Mouse (Mus musculus): ENCODE results near the gene Mllt3. TPM values are rescaled to one million over a fixed set of nuclear protein-coding genes. Genes with fewer than 3 reads are reported as not detected.

Mllt3 gene
- polyA plus RNA-seq, 1 experiment from 2014 or later, result 59.0 TPM

- Histone ChIP-seq H3K4me2 (ENCODE audit: low read length) (no peak overlapping the region), H3K36me3 (ENCODE audit: control insufficient read depth, insufficient read depth, low read length) (no peaks in the 10 kb centered on the region), H3K9ac (ENCODE audit: low read depth, low read length) (no peak overlapping the region), H3K27me3 (replicated peaks; ENCODE audit: control insufficient read depth, insufficient read depth, low read length) (no peaks in the 10 kb centered on the region), H3K4me3 (ENCODE audit: low read length) (no peak overlapping the region), H3K27ac (ENCODE audit: low read depth, low read length) (no peak overlapping the region), H3K9me3 (ENCODE audit: control insufficient read depth, low read length) (no peaks in the 10 kb centered on the region), H3K4me1 (ENCODE audit: control insufficient read depth, insufficient read depth, low read depth, low read length) (no peaks in the 10 kb centered on the region; the same call in 1 of the 2 replicates)
- WGBS, result 90% methylated on average over 13 of the region's 13 CpGs
- no peak; the same call in 1 of the 2 replicates for ATAC-seq
Measured at GRCm38 (mm10) chr4:87963055-87963772, 70.0 kb downstream of the Mllt3 start.

GRCm38 (mm10) chr4:87961872-87962271, 71.3 kb downstream of the Mllt3 start:
- WGBS, result 68% methylated on average over 6 of the region's 6 CpGs
- no peak for ATAC-seq
- H3K27me3 ChIP-seq (replicated peaks; ENCODE audit: control insufficient read depth, insufficient read depth, low read length), result no peaks in the 10 kb centered on the region

GRCm38 (mm10) chr4:87957852-87958251, 75.3 kb downstream of the Mllt3 start:
- H3K4me1 ChIP-seq (ENCODE audit: control insufficient read depth, insufficient read depth, low read depth, low read length), result peaks cover 9% of the 10 kb centered on the region
- H3K27me3 ChIP-seq (replicated peaks; ENCODE audit: control insufficient read depth, insufficient read depth, low read length), result no peaks in the 10 kb centered on the region
- no peak overlapping the region for H3K9ac ChIP-seq (ENCODE audit: low read depth, low read length)
- 74% methylated on average over 3 of the region's 3 CpGs for WGBS
- no peaks in the 10 kb centered on the region for H3K9me3 ChIP-seq (ENCODE audit: control insufficient read depth, low read length)
- ATAC-seq, result no peak
- H3K4me2 ChIP-seq (ENCODE audit: low read length), result no peak overlapping the region
- H3K27ac ChIP-seq (ENCODE audit: low read depth, low read length), result no peak overlapping the region
- no peaks in the 10 kb centered on the region for H3K36me3 ChIP-seq (ENCODE audit: control insufficient read depth, insufficient read depth, low read length)
- no peak overlapping the region for H3K4me3 ChIP-seq (ENCODE audit: low read length)

More at GRCm38 (mm10) chr4:87961872-87962271, 71.3 kb downstream of the Mllt3 start:
- Histone ChIP-seq H3K27ac (ENCODE audit: low read depth, low read length) (no peak overlapping the region), H3K9me3 (ENCODE audit: control insufficient read depth, low read length) (no peaks in the 10 kb centered on the region), H3K36me3 (ENCODE audit: control insufficient read depth, insufficient read depth, low read length) (no peaks in the 10 kb centered on the region), H3K9ac (ENCODE audit: low read depth, low read length) (no peak overlapping the region), H3K4me1 (ENCODE audit: control insufficient read depth, insufficient read depth, low read depth, low read length) (no peaks in the 10 kb centered on the region), H3K4me3 (ENCODE audit: low read length) (no peak overlapping the region), H3K4me2 (ENCODE audit: low read length) (no peak overlapping the region)

GRCm38 (mm10) chr4:87957198-87957597, 76.0 kb downstream of the Mllt3 start:
- ATAC-seq, result no peak
- Histone ChIP-seq H3K9me3 (ENCODE audit: control insufficient read depth, low read length) (no peaks in the 10 kb centered on the region), H3K27me3 (replicated peaks; ENCODE audit: control insufficient read depth, insufficient read depth, low read length) (no peaks in the 10 kb centered on the region), H3K4me3 (ENCODE audit: low read length) (no peak overlapping the region), H3K9ac (ENCODE audit: low read depth, low read length) (no peak overlapping the region), H3K36me3 (ENCODE audit: control insufficient read depth, insufficient read depth, low read length) (no peaks in the 10 kb centered on the region), H3K4me2 (ENCODE audit: low read length) (no peak overlapping the region), H3K4me1 (ENCODE audit: control insufficient read depth, insufficient read depth, low read depth, low read length) (peaks cover 9% of the 10 kb centered on the region), H3K27ac (ENCODE audit: low read depth, low read length) (no peak overlapping the region)
- WGBS, result 96% methylated on average over 3 of the region's 3 CpGs

GRCm38 (mm10) chr4:87955132-87955531, 78.0 kb downstream of the Mllt3 start:
- H3K4me3 ChIP-seq (ENCODE audit: low read length), result no peak overlapping the region
- peaks cover 9% of the 10 kb centered on the region for H3K4me1 ChIP-seq (ENCODE audit: control insufficient read depth, insufficient read depth, low read depth, low read length)
- no peak overlapping the region for H3K4me2 ChIP-seq (ENCODE audit: low read length)
- H3K9me3 ChIP-seq (ENCODE audit: control insufficient read depth, low read length), result no peaks in the 10 kb centered on the region
- no peak for ATAC-seq
- 86% methylated on average over 2 of the region's 2 CpGs for WGBS
- H3K36me3 ChIP-seq (ENCODE audit: control insufficient read depth, insufficient read depth, low read length), result no peaks in the 10 kb centered on the region
- H3K27me3 ChIP-seq (replicated peaks; ENCODE audit: control insufficient read depth, insufficient read depth, low read length), result no peaks in the 10 kb centered on the region
- no peak overlapping the region for H3K9ac ChIP-seq (ENCODE audit: low read depth, low read length)
- H3K27ac ChIP-seq (ENCODE audit: low read depth, low read length), result no peak overlapping the region

GRCm38 (mm10) chr4:87954421-87955083, 78.6 kb downstream of the Mllt3 start:
- no peak overlapping the region for H3K27ac ChIP-seq (ENCODE audit: low read depth, low read length)
- ATAC-seq, result peak; percentile 53
- 63% methylated on average over 7 of the region's 7 CpGs for WGBS

GRCm38 (mm10) chr4:87953736-87954135, 79.4 kb downstream of the Mllt3 start:
- no peaks in the 10 kb centered on the region for H3K27me3 ChIP-seq (replicated peaks; ENCODE audit: control insufficient read depth, insufficient read depth, low read length)
- peaks cover 9% of the 10 kb centered on the region for H3K4me1 ChIP-seq (ENCODE audit: control insufficient read depth, insufficient read depth, low read depth, low read length)
- no peak overlapping the region for H3K4me2 ChIP-seq (ENCODE audit: low read length)
- no peak for ATAC-seq
- H3K9me3 ChIP-seq (ENCODE audit: control insufficient read depth, low read length), result no peaks in the 10 kb centered on the region
- no peaks in the 10 kb centered on the region for H3K36me3 ChIP-seq (ENCODE audit: control insufficient read depth, insufficient read depth, low read length)
- no peak overlapping the region for H3K4me3 ChIP-seq (ENCODE audit: low read length)
- H3K9ac ChIP-seq (ENCODE audit: low read depth, low read length), result no peak overlapping the region
- no peak overlapping the region for H3K27ac ChIP-seq (ENCODE audit: low read depth, low read length)
- 68% methylated on average over 4 of the region's 4 CpGs for WGBS

More at GRCm38 (mm10) chr4:87954421-87955083, 78.6 kb downstream of the Mllt3 start:
- H3K27me3 ChIP-seq (replicated peaks; ENCODE audit: control insufficient read depth, insufficient read depth, low read length), result no peaks in the 10 kb centered on the region
- peaks cover 9% of the 10 kb centered on the region for H3K4me1 ChIP-seq (ENCODE audit: control insufficient read depth, insufficient read depth, low read depth, low read length)
- H3K4me2 ChIP-seq (ENCODE audit: low read length), result no peak overlapping the region
- H3K36me3 ChIP-seq (ENCODE audit: control insufficient read depth, insufficient read depth, low read length), result no peaks in the 10 kb centered on the region
- no peak overlapping the region for H3K9ac ChIP-seq (ENCODE audit: low read depth, low read length)
- no peaks in the 10 kb centered on the region for H3K9me3 ChIP-seq (ENCODE audit: control insufficient read depth, low read length)
- H3K4me3 ChIP-seq (ENCODE audit: low read length), result no peak overlapping the region

- H3K27me3 ChIP-seq (replicated peaks; ENCODE audit: control insufficient read depth, insufficient read depth, low read length), result no peaks in the 10 kb centered on the region
- H3K4me3 ChIP-seq (ENCODE audit: low read length), result no peak overlapping the region
- no peaks in the 10 kb centered on the region for H3K36me3 ChIP-seq (ENCODE audit: control insufficient read depth, insufficient read depth, low read length)
- H3K4me1 ChIP-seq (ENCODE audit: control insufficient read depth, insufficient read depth, low read depth, low read length), result peaks cover 9% of the 10 kb centered on the region
- 81% methylated on average over 4 of the region's 4 CpGs for WGBS
- H3K9me3 ChIP-seq (ENCODE audit: control insufficient read depth, low read length), result no peaks in the 10 kb centered on the region
- H3K9ac ChIP-seq (ENCODE audit: low read depth, low read length), result no peak overlapping the region
- no peak overlapping the region for H3K27ac ChIP-seq (ENCODE audit: low read depth, low read length)
- no peak overlapping the region for H3K4me2 ChIP-seq (ENCODE audit: low read length)
- ATAC-seq, result no peak
Measured at GRCm38 (mm10) chr4:87953268-87953667, 79.9 kb downstream of the Mllt3 start.

GRCm38 (mm10) chr4:87949451-87949850, 83.7 kb downstream of the Mllt3 start:
- no peak overlapping the region for H3K4me2 ChIP-seq (ENCODE audit: low read length)
- H3K36me3 ChIP-seq (ENCODE audit: control insufficient read depth, insufficient read depth, low read length), result no peaks in the 10 kb centered on the region
- no peak overlapping the region for H3K9ac ChIP-seq (ENCODE audit: low read depth, low read length)
- H3K4me1 ChIP-seq (ENCODE audit: control insufficient read depth, insufficient read depth, low read depth, low read length), result peaks cover 4% of the 10 kb centered on the region
- no peak overlapping the region for H3K27ac ChIP-seq (ENCODE audit: low read depth, low read length)
- no peak for ATAC-seq
- H3K27me3 ChIP-seq (replicated peaks; ENCODE audit: control insufficient read depth, insufficient read depth, low read length), result no peaks in the 10 kb centered on the region
- no peak overlapping the region for H3K4me3 ChIP-seq (ENCODE audit: low read length)
- 70% methylated on average over 6 of the region's 6 CpGs for WGBS
- no peaks in the 10 kb centered on the region for H3K9me3 ChIP-seq (ENCODE audit: control insufficient read depth, low read length)
